Mouse (Mus musculus): Measurements from ENCODE around the gene Tnf.
"Not testable (repeated sequence)": the region's sequence is repeated elsewhere in the genome, so short reads cannot be mapped to it uniquely, and the experiment has no call there.

Tnf gene

DNA sequence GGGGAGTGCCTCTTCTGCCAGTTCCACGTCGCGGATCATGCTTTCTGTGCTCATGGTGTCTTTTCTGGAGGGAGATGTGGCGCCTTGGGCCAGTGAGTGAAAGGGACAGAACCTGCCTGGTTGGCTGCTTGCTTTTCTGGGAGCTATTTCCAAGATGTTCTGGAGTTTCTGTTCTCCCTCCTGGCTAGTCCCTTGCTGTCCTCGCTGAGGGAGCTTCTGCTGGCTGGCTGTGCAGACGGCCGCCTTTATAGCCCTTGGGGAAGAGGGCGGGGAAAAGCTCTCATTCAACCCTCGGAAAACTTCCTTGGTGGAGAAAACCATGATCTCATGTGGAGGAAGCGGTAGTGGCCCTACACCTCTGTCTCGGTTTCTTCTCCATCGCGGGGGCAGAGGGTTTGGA is at the start of gene Tnf:
Gene Tnf (minus strand): TSS at position 221 of the 400 bp plus-strand sequence.
- DNase-seq, result no peak

DNA sequence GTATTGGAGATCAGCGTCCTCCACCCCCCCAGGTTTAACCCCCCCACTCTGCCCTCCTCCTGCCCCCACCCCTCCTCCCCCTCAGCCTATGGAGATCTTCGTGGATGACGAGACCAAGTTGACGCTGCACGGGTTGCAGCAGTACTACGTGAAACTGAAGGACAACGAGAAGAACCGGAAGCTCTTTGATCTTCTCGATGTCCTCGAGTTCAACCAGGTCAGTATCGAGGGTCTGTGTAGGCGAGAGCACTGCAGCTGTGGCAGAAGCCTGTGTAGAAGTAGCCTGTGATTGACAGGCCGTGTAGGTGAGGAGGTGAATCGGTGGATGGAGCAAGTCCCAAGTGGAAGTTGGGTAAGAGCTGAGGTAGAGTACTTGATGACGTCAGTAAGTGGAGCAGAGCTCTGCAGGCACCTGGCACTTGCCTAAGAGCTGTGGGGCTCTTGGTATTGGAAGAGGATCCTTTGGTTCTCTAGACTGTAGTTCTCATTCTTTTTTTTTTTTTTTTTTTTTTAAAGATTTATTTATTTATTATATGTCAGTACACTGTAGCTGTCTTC is 49.4 kb upstream of the Tnf start:
- DNase-seq, result peak in 1 of 2 experiments; percentile 15

DNA sequence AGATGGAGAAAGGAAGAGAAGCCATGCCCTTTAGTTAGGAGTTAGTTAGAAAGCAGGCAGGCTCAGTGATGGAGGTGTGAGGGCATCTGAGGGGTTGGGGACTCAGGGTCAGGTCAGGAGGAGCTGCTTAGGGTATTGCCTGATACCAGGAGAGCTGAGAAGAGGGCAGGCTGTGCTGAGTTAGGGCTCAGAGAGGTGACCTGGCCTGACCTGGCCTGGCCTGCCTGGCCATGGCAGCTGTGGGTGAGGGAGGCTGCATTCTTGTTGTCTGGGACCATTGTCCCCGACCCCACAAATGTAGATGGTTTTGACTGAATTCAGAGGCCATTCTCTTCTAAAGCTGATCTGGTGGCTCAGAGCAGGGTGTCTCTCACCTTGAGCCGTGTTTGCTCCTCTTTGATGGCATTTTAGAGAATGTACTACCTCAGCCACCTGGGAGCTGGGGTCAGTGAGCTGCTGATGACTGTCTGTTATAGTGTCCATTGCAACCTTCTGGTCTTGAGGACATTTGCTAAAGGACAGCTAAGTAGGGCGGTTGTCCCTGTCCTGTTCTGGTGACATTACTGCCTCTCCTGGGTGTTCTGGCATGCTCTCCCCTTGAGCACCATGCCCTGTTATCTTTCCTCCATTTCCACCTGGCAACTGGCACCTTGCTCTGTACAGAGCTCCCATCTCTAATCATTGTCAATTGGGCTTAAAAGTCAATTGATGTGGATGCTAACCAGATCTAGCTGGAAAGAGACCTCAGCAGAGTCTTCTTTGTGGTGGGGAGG is 48.7 kb upstream of the Tnf start:
- DNase-seq, result no peak

GRCm38 (mm10) chr17:35249451-35250197 is 47.8 kb upstream of the Tnf start:
- no peak for DNase-seq

DNA sequence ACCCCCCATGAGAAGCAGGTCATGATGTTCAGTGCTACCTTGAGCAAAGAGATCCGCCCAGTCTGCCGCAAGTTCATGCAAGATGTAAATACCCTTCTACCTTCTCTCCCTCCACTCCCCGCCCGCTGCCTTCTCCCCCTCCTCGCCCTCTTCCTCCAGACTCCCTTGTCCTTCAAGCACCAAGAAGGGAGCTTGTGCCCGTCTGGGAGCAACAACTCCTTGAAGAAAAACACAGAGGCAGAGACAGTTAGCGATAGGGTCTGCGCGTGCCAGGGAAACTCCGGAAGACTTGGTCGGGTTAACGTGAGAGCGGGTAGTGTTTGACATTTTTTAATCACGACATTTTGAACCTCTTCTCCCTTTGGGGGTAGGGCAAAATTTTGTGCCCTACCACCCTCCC is 47.2 kb upstream of the Tnf start:
- no peak for DNase-seq

DNA sequence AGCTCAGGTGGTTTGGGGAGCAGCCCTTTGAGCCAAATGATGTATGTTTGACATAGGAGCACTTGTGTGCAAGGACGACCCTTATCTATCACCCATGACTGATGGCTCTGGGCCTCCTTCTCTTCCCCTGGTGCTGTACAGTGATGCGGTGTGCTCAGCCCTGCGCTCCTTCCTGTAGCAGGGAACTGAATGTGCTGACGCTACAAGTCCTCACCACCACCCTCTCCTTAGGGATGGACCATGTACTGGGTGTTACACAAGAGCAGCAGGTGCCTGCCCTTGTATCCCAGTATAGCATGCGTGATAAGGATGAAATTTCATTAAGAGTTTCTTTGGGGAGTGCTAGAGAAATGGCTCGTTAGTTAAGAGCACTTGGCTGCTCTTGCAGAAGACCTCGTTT is 45.3 kb upstream of the Tnf start:
- no peak for DNase-seq

DNA sequence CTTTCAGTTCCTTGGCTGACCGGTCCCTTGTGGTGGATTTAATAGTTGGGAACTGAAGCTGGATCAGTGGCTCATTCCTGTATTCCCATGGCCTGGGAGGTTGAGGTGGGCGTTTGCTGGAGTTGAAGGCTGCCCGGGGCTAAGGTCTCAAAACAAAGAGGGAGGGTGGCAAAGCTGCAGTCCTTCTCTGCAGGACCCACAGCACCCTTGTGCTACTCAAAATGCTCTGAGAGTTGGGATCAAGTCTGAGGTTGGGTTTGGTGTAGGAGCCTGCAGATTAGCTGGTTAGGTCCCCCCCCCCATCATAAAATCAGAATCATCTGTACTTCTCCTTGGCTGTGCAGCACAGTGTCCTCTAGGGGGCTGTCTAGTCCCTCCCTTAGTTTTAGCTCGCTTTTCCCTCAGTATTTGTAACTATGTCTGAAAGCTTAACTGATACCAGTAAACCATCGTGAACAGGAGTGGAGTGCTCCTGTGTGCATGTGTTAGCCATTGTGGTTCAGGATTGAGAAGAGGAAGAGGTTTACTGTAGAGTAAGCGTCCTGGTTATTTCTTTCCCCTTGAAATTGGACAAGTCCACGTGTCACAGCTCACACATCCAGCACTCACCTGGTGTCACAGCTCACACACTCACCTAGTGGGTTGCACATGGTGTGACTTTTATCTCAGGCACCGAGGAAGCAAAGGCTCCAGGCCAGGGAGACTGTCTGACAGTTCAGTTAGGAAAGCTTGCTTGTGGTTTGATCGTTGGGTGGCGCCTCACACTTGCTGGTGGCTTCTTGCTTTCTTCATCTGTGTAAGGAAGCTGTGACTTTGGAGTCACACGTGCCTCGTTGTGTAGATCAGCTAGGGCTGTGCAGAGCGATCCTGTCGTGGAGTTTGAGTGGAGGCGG is 44.2 kb upstream of the Tnf start:
- DNase-seq, result peak in 1 of 2 experiments; percentile 24

- DNase-seq, result no peak
Measured at GRCm38 (mm10) chr17:35244999-35245398, 43.2 kb upstream of the Tnf start.

- DNase-seq, result peak; percentile 60 to 61
Measured at GRCm38 (mm10) chr17:35243086-35243485, 41.3 kb upstream of the Tnf start.

DNA sequence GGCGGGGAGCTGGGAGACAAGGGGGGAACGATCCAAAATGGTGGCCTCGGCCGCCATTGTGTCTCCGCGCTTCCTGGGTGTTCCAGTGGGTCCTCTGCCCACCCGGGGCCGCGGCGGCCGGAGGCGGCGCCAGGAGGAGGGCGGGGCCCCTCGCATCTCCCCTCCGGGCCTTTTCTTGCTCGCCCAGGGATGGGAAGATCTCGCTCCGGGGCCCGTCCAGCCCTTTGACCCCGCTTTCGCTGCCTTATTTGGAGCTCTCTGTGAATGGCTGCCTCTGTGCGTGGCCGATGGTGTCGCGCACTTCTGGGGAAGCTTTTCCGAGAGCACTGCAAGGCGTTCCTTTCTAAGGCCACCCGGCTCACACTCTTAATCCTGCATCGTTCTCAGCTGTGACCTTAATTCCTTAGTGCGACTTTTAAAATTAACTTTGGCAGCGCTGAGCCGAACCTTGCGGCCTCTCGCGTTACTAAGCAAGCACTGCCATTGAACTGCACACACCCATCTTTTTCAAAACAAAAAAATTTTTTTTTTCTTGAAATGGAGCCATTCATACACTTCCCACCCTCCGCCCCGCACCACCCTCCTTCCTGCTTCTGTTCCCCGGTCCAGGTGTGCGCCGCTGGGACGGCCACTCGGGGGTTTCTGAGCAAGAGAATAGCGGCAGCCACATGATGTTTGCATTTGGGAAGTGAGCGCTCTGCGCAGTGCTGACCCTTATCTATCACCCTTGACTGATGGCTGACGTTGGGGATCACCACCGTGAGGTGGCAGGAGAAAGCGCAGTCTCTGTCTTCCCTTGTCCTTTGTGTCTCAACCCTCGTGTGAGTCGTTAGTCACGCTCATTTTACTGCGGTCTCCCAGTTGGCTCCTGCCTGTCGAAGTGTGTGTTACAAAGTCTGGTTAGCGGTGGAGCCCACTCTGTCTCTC is 40.5 kb upstream of the Tnf start:
- DNase-seq, result peak; percentile 43 to 52

DNA sequence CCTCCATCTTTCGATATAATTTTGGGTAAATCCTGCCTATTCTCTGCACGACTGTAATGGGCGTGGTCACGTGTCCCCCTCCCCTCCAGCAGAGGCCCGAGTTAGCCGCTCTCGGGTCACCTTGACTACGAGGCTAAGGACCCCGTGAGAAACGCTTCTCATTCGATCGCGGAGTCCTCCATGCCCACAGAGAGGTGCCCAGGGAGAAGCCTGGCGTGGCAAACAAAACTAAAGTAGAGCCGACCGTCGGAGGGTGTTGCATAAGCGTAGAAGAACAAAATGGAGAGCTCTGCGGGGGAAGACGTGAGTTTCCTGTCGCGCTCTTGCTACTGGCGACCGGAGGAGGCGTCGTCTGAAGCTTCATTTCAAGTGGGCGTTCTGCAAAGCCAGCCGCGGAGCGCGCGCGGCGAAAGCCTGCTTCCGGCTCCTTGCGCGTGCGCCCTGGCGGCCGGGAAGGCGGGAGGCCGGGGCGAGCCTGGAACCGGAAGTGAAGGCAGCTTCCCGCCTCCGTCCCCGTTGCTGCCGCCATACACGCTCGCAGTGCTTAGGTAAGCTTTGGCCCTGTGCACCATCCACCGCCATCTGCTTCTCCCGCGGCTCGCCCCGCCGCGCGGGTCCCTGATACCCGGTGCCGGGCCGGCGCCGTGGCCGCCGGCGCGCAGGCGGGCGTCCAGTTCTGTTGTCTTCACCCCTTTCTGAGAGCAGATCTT is 39.7 kb upstream of the Tnf start, which contains the start of gene Ddx39b:
Gene Ddx39b (plus strand): TSS at position 442 of the 710 bp plus-strand sequence.
- DNase-seq, result peak; percentile 95 to 97

- peak in 1 of 2 experiments; percentile 38 for DNase-seq
Measured at GRCm38 (mm10) chr17:35240384-35241304, 38.8 kb upstream of the Tnf start.

- DNase-seq, result no peak
Measured at GRCm38 (mm10) chr17:35239700-35240099, 37.9 kb upstream of the Tnf start.

DNA sequence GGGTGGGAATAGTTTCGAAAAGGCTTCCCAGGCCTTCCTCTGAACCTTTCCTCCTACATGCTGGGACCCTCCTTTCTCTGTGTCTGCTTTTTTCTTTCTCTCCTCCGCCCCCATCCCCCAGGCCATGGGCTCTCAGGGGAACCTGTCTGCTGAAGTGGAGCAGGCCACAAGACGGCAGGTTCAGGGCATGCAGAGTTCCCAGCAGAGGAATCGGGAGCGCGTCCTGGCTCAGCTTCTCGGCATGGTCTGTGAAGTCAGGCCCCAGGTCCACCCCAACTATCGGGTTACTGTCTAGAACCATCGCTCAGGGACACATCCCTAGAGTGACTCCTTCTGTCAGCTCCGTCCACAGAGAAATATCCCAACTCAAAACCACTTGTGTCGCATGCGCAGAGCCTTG is 35.7 kb upstream of the Tnf start:
- DNase-seq, result no peak

DNA sequence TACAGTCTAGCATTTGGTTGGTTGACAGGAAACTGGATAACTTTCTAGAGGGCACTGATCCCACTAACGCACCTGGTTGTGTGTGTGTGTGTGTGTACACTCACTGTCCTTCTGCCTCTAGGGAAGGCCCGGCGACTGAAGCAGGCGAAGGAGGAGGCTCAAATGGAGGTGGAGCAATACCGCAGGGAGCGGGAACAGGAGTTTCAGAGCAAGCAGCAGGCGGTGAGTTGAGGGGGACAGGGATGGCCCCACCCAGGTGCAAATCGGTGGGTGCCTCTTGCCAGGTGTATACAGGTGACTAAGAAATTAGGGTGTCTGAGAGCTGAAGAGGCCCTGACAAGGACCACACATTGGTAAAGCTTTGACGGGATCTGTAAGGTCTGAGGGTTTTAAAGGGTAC is 35.2 kb upstream of the Tnf start:
- peak; percentile 58 to 59 for DNase-seq

GRCm38 (mm10) chr17:35236390-35236746 is 34.6 kb upstream of the Tnf start:
- DNase-seq, result peak; percentile 99 to 100

- DNase-seq, result peak; percentile 89 to 93
Measured at GRCm38 (mm10) chr17:35235614-35236389, 34.0 kb upstream of the Tnf start, which contains the start of gene Nfkbil1. Gene Nfkbil1, minus strand, starts transcription at chr17:35235792.

DNA sequence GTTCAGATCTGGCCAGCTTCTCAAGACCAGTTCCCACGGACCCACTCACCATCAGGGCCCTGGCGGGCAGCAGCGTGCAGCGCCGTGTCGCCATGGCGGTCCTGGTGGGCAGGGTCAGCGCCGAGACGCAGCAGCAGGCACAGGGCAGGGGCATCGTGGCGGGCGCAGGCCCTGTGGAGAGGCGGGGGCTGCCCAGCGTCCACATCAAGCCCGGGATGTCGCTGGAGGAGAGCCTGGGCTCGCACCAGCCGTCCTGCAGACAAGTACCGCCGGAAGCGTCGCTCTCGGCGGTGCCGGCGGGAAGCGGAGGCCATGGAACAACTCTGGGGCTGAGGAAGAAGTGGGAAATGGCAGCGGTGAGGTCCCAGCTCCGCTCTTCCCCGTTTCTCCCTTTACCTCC is 33.1 kb upstream of the Tnf start:
- DNase-seq, result peak in 1 of 2 experiments; percentile 53

DNA sequence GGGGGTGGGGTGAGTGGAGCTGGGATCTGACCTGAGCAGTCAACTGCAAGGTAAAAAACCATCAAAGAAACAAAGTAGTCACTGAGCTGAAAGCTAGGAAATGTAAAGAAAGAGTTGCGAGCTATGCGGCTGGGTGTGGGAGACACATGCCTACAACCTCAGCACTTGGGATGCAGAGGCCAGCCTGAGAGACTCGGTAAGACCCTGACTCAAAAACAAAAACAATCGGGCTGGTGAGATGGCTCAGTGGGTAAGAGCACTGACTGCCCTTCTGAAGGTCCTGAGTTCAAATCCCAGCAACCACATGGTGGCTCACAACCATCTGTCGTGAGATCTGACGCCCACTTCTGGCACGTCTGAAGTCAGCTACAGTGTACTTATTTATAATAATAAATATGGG is 32.3 kb upstream of the Tnf start:
- DNase-seq, result not testable (repeated sequence)

Data from cerebellum, adult 18-20 months (tissue).